Mouse (Mus musculus) lung, embryonic 16.5 days (tissue): Measurements from ENCODE around the gene Tmem150c. TPM values are rescaled to one million over a fixed set of nuclear protein-coding genes. Genes with fewer than 3 reads are reported as not detected.

ENCODE experiments used
- ATAC-seq: fragments of 200-750 bp; cut with Nextera tagmentation; 2 replicates; pipeline ENCODE4 v1.8.0; 2017; ENCODE audit warnings: low read depth, mild to moderate bottlenecking, moderate library complexity
- H3K27ac ChIP-seq: fragments of 300-500 bp; sonication (generic); 2 replicates; pipeline ENCODE4 v1.5.1; 2014; ENCODE audit warnings: mild to moderate bottlenecking, control low read depth, low read length
- H3K27me3 ChIP-seq: fragments of 300-500 bp; sonication (generic); 2 replicates; pipeline ENCODE4 v1.6.1; 2014; ENCODE audit warnings: low read depth, low read length, mixed read lengths; ENCODE audit not compliant: control insufficient read depth, insufficient read depth
- H3K36me3 ChIP-seq: fragments of 300-500 bp; sonication (generic); 2 replicates; pipeline ENCODE4 v1.6.1; 2014; ENCODE audit warnings: low read length; ENCODE audit not compliant: control insufficient read depth, insufficient read depth
- H3K4me1 ChIP-seq: fragments of 300-500 bp; sonication (generic); replicated peaks from 2 replicates; pipeline ENCODE4 v1.6.1; 2014; ENCODE audit warnings: low read length, mixed read lengths; ENCODE audit not compliant: control insufficient read depth, insufficient read depth
- H3K4me2 ChIP-seq: fragments of 300-500 bp; sonication (generic); 2 replicates; pipeline ENCODE4 v1.6.1; 2014; ENCODE audit warnings: low read depth, low read length, control low read depth
- H3K4me3 ChIP-seq: fragments of 300-500 bp; sonication (generic); 2 replicates; pipeline ENCODE4 v1.5.1; 2014; ENCODE audit warnings: mild to moderate bottlenecking, low read length, control low read depth
- H3K9ac ChIP-seq: fragments of 300-500 bp; sonication (generic); 2 replicates; pipeline ENCODE4 v1.6.1; 2014; ENCODE audit warnings: low read length, control low read depth
- H3K9me3 ChIP-seq: fragments of 300-500 bp; sonication (generic); 2 replicates; pipeline ENCODE4 v1.6.1; 2016; ENCODE audit warnings: low read length; ENCODE audit not compliant: control insufficient read depth
- WGBS: fragments of 180-500 bp; shearing (Covaris S2); extraction: QIAGEN DNeasy Blood & Tissue Kit; methylation state at CpG from one replicate; pipeline ENCODE4 v1.1.7; 2014; 5-methylcytosine and 5-hydroxymethylcytosine counted together
- polyA plus RNA-seq: library from polyadenylated mRNA; unstranded; fragments of >200 nt; fragmentation: Nextera tagmentation; extraction: Ambion mirVana; gene quantifications from 2 replicates; pipeline ENCODE4 v1.2.1, GENCODE M21; 2015

Tmem150c gene
- polyA plus RNA-seq, 1 experiment from 2014 or later: 10.1 TPM

- Histone ChIP-seq H3K9me3 (no peaks in the 10 kb centered on the region), H3K36me3 (no peaks in the 10 kb centered on the region), H3K27me3 (no peaks in the 10 kb centered on the region), H3K4me1 (peaks cover 3% of the 10 kb centered on the region), H3K4me2 (no peak overlapping the region), H3K9ac (no peak overlapping the region), H3K4me3 (no peak overlapping the region), H3K27ac (no peak overlapping the region)
- 49% methylated on average over 9 of the region's 9 CpGs for WGBS
- no peak for ATAC-seq
Measured at GRCm38 (mm10) chr5:100196397-100196796, 36.8 kb upstream of the Tmem150c start.

GRCm38 (mm10) chr5:100191438-100192190 lies 32.0 kb upstream of the Tmem150c start:
- no peak for ATAC-seq
- Histone ChIP-seq H3K4me3 (no peak overlapping the region), H3K27ac (no peak overlapping the region), H3K4me1 (no peaks in the 10 kb centered on the region; the same call in none of the 2 replicates), H3K9ac (no peak overlapping the region), H3K36me3 (no peaks in the 10 kb centered on the region), H3K27me3 (no peaks in the 10 kb centered on the region), H3K9me3 (no peaks in the 10 kb centered on the region), H3K4me2 (no peak overlapping the region)
- WGBS: 91% methylated on average over 14 of the region's 14 CpGs

- H3K4me1 ChIP-seq: peaks cover 8% of the 10 kb centered on the region
- H3K9ac ChIP-seq: no peak overlapping the region
- ATAC-seq: peak; percentile 47
- H3K27me3 ChIP-seq: no peaks in the 10 kb centered on the region
- no peaks in the 10 kb centered on the region for H3K9me3 ChIP-seq
- no peaks in the 10 kb centered on the region for H3K36me3 ChIP-seq
- WGBS: 56% methylated on average over 3 of the region's 3 CpGs
- no peak overlapping the region for H3K4me2 ChIP-seq
- no peak overlapping the region for H3K4me3 ChIP-seq
- H3K27ac ChIP-seq: peak overlapping the region; percentile 52
Measured at GRCm38 (mm10) chr5:100187035-100187901, 27.7 kb upstream of the Tmem150c start.

- WGBS: 19% methylated on average over 7 of the region's 7 CpGs
- no peaks in the 10 kb centered on the region for H3K9me3 ChIP-seq
- no peaks in the 10 kb centered on the region for H3K27me3 ChIP-seq
- H3K4me3 ChIP-seq: no peak overlapping the region
- peaks cover 9% of the 10 kb centered on the region for H3K4me1 ChIP-seq
- H3K9ac ChIP-seq: no peak overlapping the region
- ATAC-seq: peak; percentile 65
- H3K4me2 ChIP-seq: no peak overlapping the region
- no peaks in the 10 kb centered on the region for H3K36me3 ChIP-seq
- H3K27ac ChIP-seq: peak overlapping the region; percentile 51
Measured at GRCm38 (mm10) chr5:100186618-100187017, 27.0 kb upstream of the Tmem150c start.

- H3K27me3 ChIP-seq: no peaks in the 10 kb centered on the region
- no peak overlapping the region for H3K4me2 ChIP-seq
- WGBS: 8% methylated on average over 7 of the region's 7 CpGs
- ATAC-seq: peak; percentile 54; the same call in 1 of the 2 replicates
- H3K27ac ChIP-seq: no peak overlapping the region
- H3K4me1 ChIP-seq: peaks cover 13% of the 10 kb centered on the region
- no peaks in the 10 kb centered on the region for H3K9me3 ChIP-seq
- no peaks in the 10 kb centered on the region for H3K36me3 ChIP-seq
- no peak overlapping the region for H3K4me3 ChIP-seq
- H3K9ac ChIP-seq: no peak overlapping the region
Measured at GRCm38 (mm10) chr5:100185895-100186294, 26.3 kb upstream of the Tmem150c start.

- no peak overlapping the region for H3K9ac ChIP-seq
- H3K27ac ChIP-seq: peak overlapping the region; percentile 72
- H3K4me3 ChIP-seq: no peak overlapping the region
- H3K27me3 ChIP-seq: no peaks in the 10 kb centered on the region
- H3K36me3 ChIP-seq: no peaks in the 10 kb centered on the region
- WGBS: 28% methylated on average over 1 of the region's 1 CpGs
- H3K4me2 ChIP-seq: no peak overlapping the region
- no peaks in the 10 kb centered on the region for H3K9me3 ChIP-seq
- H3K4me1 ChIP-seq: peaks cover 21% of the 10 kb centered on the region
- peak; percentile 64 for ATAC-seq
Measured at GRCm38 (mm10) chr5:100181011-100181410, 21.4 kb upstream of the Tmem150c start.

- Histone ChIP-seq H3K27me3 (no peaks in the 10 kb centered on the region), H3K27ac (no peak overlapping the region; the same call in 1 of the 2 replicates), H3K9ac (no peak overlapping the region), H3K36me3 (no peaks in the 10 kb centered on the region), H3K4me3 (no peak overlapping the region), H3K4me2 (no peak overlapping the region), H3K9me3 (no peaks in the 10 kb centered on the region), H3K4me1 (peaks cover 15% of the 10 kb centered on the region)
- 48% methylated on average over 2 of the region's 2 CpGs for WGBS
- ATAC-seq: no peak
Measured at GRCm38 (mm10) chr5:100178781-100179165, 19.2 kb upstream of the Tmem150c start.

- 72% methylated on average over 4 of the region's 4 CpGs for WGBS
- H3K4me3 ChIP-seq: no peak overlapping the region
- peaks cover 15% of the 10 kb centered on the region for H3K4me1 ChIP-seq
- no peak overlapping the region; the same call in 1 of the 2 replicates for H3K27ac ChIP-seq
- H3K4me2 ChIP-seq: no peak overlapping the region
- H3K27me3 ChIP-seq: no peaks in the 10 kb centered on the region
- H3K9ac ChIP-seq: no peak overlapping the region
- H3K36me3 ChIP-seq: no peaks in the 10 kb centered on the region
- H3K9me3 ChIP-seq: no peaks in the 10 kb centered on the region
- ATAC-seq: peak; percentile 15; the same call in 1 of the 2 replicates
Measured at GRCm38 (mm10) chr5:100178122-100178780, 18.6 kb upstream of the Tmem150c start.

- Histone ChIP-seq H3K4me1 (peaks cover 15% of the 10 kb centered on the region), H3K9me3 (no peaks in the 10 kb centered on the region), H3K36me3 (no peaks in the 10 kb centered on the region), H3K27me3 (no peaks in the 10 kb centered on the region), H3K4me3 (no peak overlapping the region), H3K4me2 (no peak overlapping the region), H3K27ac (no peak overlapping the region), H3K9ac (no peak overlapping the region)
- WGBS: 39% methylated on average over 4 of the region's 5 CpGs
- 0 out of 2 replicates have a peak, but pooled peaks have one; percentile 36 for ATAC-seq
Measured at GRCm38 (mm10) chr5:100177547-100177946, 17.9 kb upstream of the Tmem150c start.
